Mouse (Mus musculus) small intestine, adult 2 months (tissue): ENCODE data around the gene Cutc. TPM values are rescaled to one million over a fixed set of nuclear protein-coding genes. Genes with fewer than 3 reads are reported as not detected.
A peak's percentile ranks its signal among the peaks of the same experiment; 100 is the strongest.

ENCODE experiments used
- H3K27ac ChIP-seq: fragments of 200-500 bp; 2 replicates; pipeline ENCODE4 v1.5.1; 2012; ENCODE audit warnings: low read depth, low read length, control low read depth, inconsistent platforms; ENCODE audit not compliant: insufficient read depth
- H3K27me3 ChIP-seq: fragments of 200-500 bp; 2 replicates; pipeline ENCODE4 v1.6.1; 2012; ENCODE audit warnings: mild to moderate bottlenecking, moderate library complexity, low read length, inconsistent platforms; ENCODE audit not compliant: control insufficient read depth, insufficient read depth
- H3K36me3 ChIP-seq: fragments of 200-500 bp; 2 replicates; pipeline ENCODE4 v1.6.1; 2012; ENCODE audit warnings: mild to moderate bottlenecking, low read length, control low read depth, inconsistent platforms; ENCODE audit not compliant: control insufficient read depth, insufficient read depth
- H3K4me1 ChIP-seq: fragments of 200-500 bp; 2 replicates; pipeline ENCODE4 v1.6.1; 2012; ENCODE audit warnings: low read length, inconsistent platforms, mixed read lengths; ENCODE audit not compliant: control insufficient read depth, insufficient read depth, insufficient read length
- H3K4me3 ChIP-seq: fragments of 200-500 bp; 2 replicates; pipeline ENCODE4 v1.5.1; 2012; ENCODE audit warnings: low read depth, mild to moderate bottlenecking, control low read depth, inconsistent platforms, low read length, moderate library complexity
- CTCF ChIP-seq: fragments of 200-500 bp; IDR thresholded peaks from 2 replicates; pipeline ENCODE4 v1.5.1; 2012; ENCODE audit warnings: low read depth, mild to moderate bottlenecking, control low read depth, inconsistent platforms, low read length, moderate library complexity, mixed read lengths; ENCODE audit not compliant: insufficient replicate concordance, insufficient read length; ENCODE audit errors: extremely low read depth
- POLR2A ChIP-seq: fragments of 200-500 bp; IDR thresholded peaks from 2 replicates; pipeline ENCODE4 v1.6.1; 2012; ENCODE audit warnings: low read depth, mild to moderate bottlenecking, control low read depth, inconsistent platforms, low read length, moderate library complexity
- WGBS: fragments of 180-500 bp; shearing (Covaris S2); methylation state at CpG from one replicate; pipeline ENCODE4 v1.1.7; 2018; 5-methylcytosine and 5-hydroxymethylcytosine counted together
- polyA plus RNA-seq: library from polyadenylated mRNA; depleted of rRNA; stranded (reverse); fragments of >200 nt; gene quantifications from 2 replicates; pipeline ENCODE4 v1.2.3, GENCODE M21; 2012; rRNA removed

Cutc gene
- polyA plus RNA-seq, 1 experiment = 4.1 TPM

- Histone ChIP-seq H3K4me3 (peak overlapping the region; percentile 26), H3K27ac (0 out of 2 replicates have a peak overlapping the region, but pooled peaks have one; percentile 3)
- 18% methylated on average over 14 of the region's 14 CpGs for WGBS
Observed at GRCm38 (mm10) chr19:43815661-43816414, 63.0 kb downstream of the Cutc start.

More at GRCm38 (mm10) chr19:43815661-43816414, 63.0 kb downstream of the Cutc start:
- H3K27me3 ChIP-seq = no peaks in the 10 kb centered on the region
- no peak for TF ChIP-seq POLR2A
- no peak for TF ChIP-seq CTCF
- H3K36me3 ChIP-seq = peaks cover 64% of the 10 kb centered on the region
- H3K4me1 ChIP-seq = peaks cover 22% of the 10 kb centered on the region

Other genes with a start within 250 kb of the Cutc start
- 36.0 and 41.3 TPM in 2 replicates for gene Got1, start 228.4 kb upstream of the Cutc start, polyA plus RNA-seq
- gene Nkx2-3, start 140.7 kb upstream of the Cutc start, polyA plus RNA-seq = 12.3 and 24.9 TPM in 2 replicates
- gene Slc25a28, start 78.1 kb upstream of the Cutc start, polyA plus RNA-seq = 41.0 and 74.2 TPM in 2 replicates
- gene Entpd7, start 63.3 kb upstream of the Cutc start, polyA plus RNA-seq = 16.3 and 23.3 TPM in 2 replicates
- 6.5 and 9.8 TPM in 2 replicates for gene Cox15, start within 50 bp of the Cutc start, polyA plus RNA-seq
- gene Abcc2, start 29.2 kb downstream of the Cutc start, polyA plus RNA-seq = 25.3 and 49.5 TPM in 2 replicates
- gene Dnmbp, start 187.2 kb downstream of the Cutc start, polyA plus RNA-seq = 19.4 and 53.4 TPM in 2 replicates
- 0.96 and 11.3 TPM in 2 replicates for gene Cpn1, start 233.6 kb downstream of the Cutc start, polyA plus RNA-seq